Mouse (Mus musculus) heart, embryonic 14.5 days (tissue): ENCODE measurements at regions not wholly inside any gene's neighbourhood (a gene's known extent, or its start where the extent isn't known, plus 50 kb on each side); places are given as distances from the start of the nearest gene placed in this dataset.

Experiments used
- ATAC-seq: fragments of 200-750 bp; cut with Nextera tagmentation; 2 replicates; pipeline ENCODE4 v1.8.0; 2017; ENCODE audit warnings: low read depth, moderate TSS enrichment; ENCODE audit not compliant: insufficient number of reproducible peaks, insufficient read depth, low FRiP score
- H3K27ac ChIP-seq, 2 experiments: fragments of 200-500 bp in 1 of 2; fragments of 300-500 bp in 1 of 2; sonication (generic) in 1 of 2; replicated peaks in 1 of 2; 2 replicates each; pipeline ENCODE4 v1.5.1; 2012 to 2014; ENCODE audit warnings: low read depth in 2 of 2, low read length in 2 of 2, control low read depth in 1 of 2, mild to moderate bottlenecking in 1 of 2, mixed read lengths in 1 of 2; ENCODE audit not compliant: control insufficient read depth in 1 of 2, insufficient read depth in 1 of 2
- H3K27me3 ChIP-seq: fragments of 300-500 bp; sonication (generic); 2 replicates; pipeline ENCODE4 v1.6.1; 2014; ENCODE audit warnings: mild to moderate bottlenecking, low read length, control low read depth; ENCODE audit not compliant: control insufficient read depth, insufficient read depth
- H3K36me3 ChIP-seq: fragments of 300-500 bp; sonication (generic); 2 replicates; pipeline ENCODE4 v1.6.1; 2014; ENCODE audit warnings: mild to moderate bottlenecking, control low read depth, low read length, mixed read lengths; ENCODE audit not compliant: control insufficient read depth, insufficient read depth
- H3K4me1 ChIP-seq, 2 experiments: fragments of 200-500 bp in 1 of 2; fragments of 300-500 bp in 1 of 2; sonication (generic) in 1 of 2; 2 replicates each; pipeline ENCODE4 v1.6.1; 2012 to 2014; ENCODE audit warnings: low read length in 2 of 2, control low read depth in 1 of 2, mixed read lengths in 1 of 2; ENCODE audit not compliant: control insufficient read depth in 2 of 2, insufficient read depth in 2 of 2
- H3K4me2 ChIP-seq: fragments of 300-500 bp; sonication (generic); 2 replicates; pipeline ENCODE4 v1.6.1; 2014; ENCODE audit warnings: mild to moderate bottlenecking, low read length
- H3K4me3 ChIP-seq, 2 experiments: fragments of 200-500 bp in 1 of 2; fragments of 300-500 bp in 1 of 2; sonication (generic) in 1 of 2; 2 replicates each; pipeline ENCODE4 v1.5.1; 2012 to 2014; ENCODE audit warnings: low read length in 2 of 2, mild to moderate bottlenecking in 2 of 2, control low read depth in 1 of 2, low read depth in 1 of 2, moderate library complexity in 1 of 2; ENCODE audit not compliant: control insufficient read depth in 1 of 2, insufficient read depth in 1 of 2
- H3K9ac ChIP-seq: fragments of 300-500 bp; sonication (generic); 2 replicates; pipeline ENCODE4 v1.6.1; 2014; ENCODE audit warnings: mild to moderate bottlenecking, low read length
- H3K9me3 ChIP-seq: fragments of 300-500 bp; sonication (generic); 2 replicates; pipeline ENCODE4 v1.6.1; 2016; ENCODE audit warnings: low read length, control low read depth; ENCODE audit not compliant: control insufficient read depth
- WGBS: fragments of 180-500 bp; shearing (Covaris S2); extraction: QIAGEN DNeasy Blood & Tissue Kit; methylation state at CpG from one replicate; pipeline ENCODE4 v1.1.7; 2014; 5-methylcytosine and 5-hydroxymethylcytosine counted together

- ATAC-seq: no peak
- peak overlapping the region in 1 of 2 experiments; percentile 53; a peak in 1 of 4 replicates for H3K27ac ChIP-seq
- WGBS: 80% methylated on average over 9 of the region's 9 CpGs
- H3K27me3 ChIP-seq: no peaks in the 10 kb centered on the region
- H3K36me3 ChIP-seq: no peaks in the 10 kb centered on the region
- H3K4me1 ChIP-seq: peaks cover 21 to 22% of the 10 kb centered on the region in 2 experiments
- no peak overlapping the region for H3K4me3 ChIP-seq
- H3K9me3 ChIP-seq: no peaks in the 10 kb centered on the region
- H3K9ac ChIP-seq: no peak overlapping the region
- H3K4me2 ChIP-seq: no peak overlapping the region
Measured at GRCm38 (mm10) chr6:51284881-51285280, 147.6 kb upstream of the Nfe2l3 start.

- Histone ChIP-seq H3K4me3 (no peak overlapping the region), H3K9ac (no peak overlapping the region), H3K27me3 (no peaks in the 10 kb centered on the region), H3K27ac (no peak overlapping the region), H3K4me1 (peaks cover 21 to 22% of the 10 kb centered on the region in 2 experiments), H3K4me2 (no peak overlapping the region), H3K9me3 (no peaks in the 10 kb centered on the region), H3K36me3 (no peaks in the 10 kb centered on the region)
- no peak for ATAC-seq
- 94% methylated on average over 2 of the region's 2 CpGs for WGBS
Measured at GRCm38 (mm10) chr6:51286836-51287235, 145.6 kb upstream of the Nfe2l3 start.

GRCm38 (mm10) chr6:51287383-51287782, 145.1 kb upstream of the Nfe2l3 start:
- H3K4me2 ChIP-seq: no peak overlapping the region
- H3K4me3 ChIP-seq: no peak overlapping the region
- no peaks in the 10 kb centered on the region for H3K9me3 ChIP-seq
- no peaks in the 10 kb centered on the region for H3K36me3 ChIP-seq
- no peak overlapping the region for H3K9ac ChIP-seq
- H3K4me1 ChIP-seq: peaks cover 21 to 22% of the 10 kb centered on the region in 2 experiments
- ATAC-seq: no peak
- H3K27ac ChIP-seq: no peak overlapping the region
- WGBS: 77% methylated on average over 2 of the region's 2 CpGs
- H3K27me3 ChIP-seq: no peaks in the 10 kb centered on the region

GRCm38 (mm10) chr6:51287807-51288206, 144.7 kb upstream of the Nfe2l3 start:
- H3K9me3 ChIP-seq: no peaks in the 10 kb centered on the region
- H3K4me1 ChIP-seq: peaks cover 21 to 22% of the 10 kb centered on the region in 2 experiments
- ATAC-seq: no peak; the same call in 1 of the 2 replicates
- no peaks in the 10 kb centered on the region for H3K36me3 ChIP-seq
- H3K27ac ChIP-seq: no peak overlapping the region
- H3K4me3 ChIP-seq: no peak overlapping the region
- WGBS: 44% methylated on average over 6 of the region's 6 CpGs
- no peaks in the 10 kb centered on the region for H3K27me3 ChIP-seq
- H3K4me2 ChIP-seq: no peak overlapping the region
- H3K9ac ChIP-seq: no peak overlapping the region; the same call in 1 of the 2 replicates

- H3K9me3 ChIP-seq: no peaks in the 10 kb centered on the region
- no peaks in the 10 kb centered on the region for H3K27me3 ChIP-seq
- peaks cover 21 to 22% of the 10 kb centered on the region in 2 experiments for H3K4me1 ChIP-seq
- H3K27ac ChIP-seq: no peak overlapping the region
- WGBS: 62% methylated on average over 7 of the region's 7 CpGs
- H3K4me3 ChIP-seq: no peak overlapping the region
- no peak overlapping the region for H3K9ac ChIP-seq
- no peak overlapping the region for H3K4me2 ChIP-seq
- no peaks in the 10 kb centered on the region for H3K36me3 ChIP-seq
- ATAC-seq: no peak
Measured at GRCm38 (mm10) chr6:51288306-51289066, 144.0 kb upstream of the Nfe2l3 start.

- Histone ChIP-seq H3K9me3 (no peaks in the 10 kb centered on the region), H3K27ac (no peak overlapping the region), H3K9ac (no peak overlapping the region), H3K4me1 (peaks cover 18% of the 10 kb centered on the region in 2 experiments), H3K4me3 (no peak overlapping the region), H3K4me2 (no peak overlapping the region), H3K36me3 (no peaks in the 10 kb centered on the region), H3K27me3 (no peaks in the 10 kb centered on the region)
- no peak for ATAC-seq
- 68% methylated on average over 6 of the region's 6 CpGs for WGBS
Measured at GRCm38 (mm10) chr6:51289067-51289725, 143.3 kb upstream of the Nfe2l3 start.

- no peak for ATAC-seq
- Histone ChIP-seq H3K9ac (no peak overlapping the region), H3K4me1 (peaks cover 5 to 6% of the 10 kb centered on the region in 2 experiments; a peak in 1 of 4 replicates), H3K36me3 (no peaks in the 10 kb centered on the region), H3K27ac (no peak overlapping the region), H3K4me2 (no peak overlapping the region), H3K9me3 (peaks cover 10% of the 10 kb centered on the region), H3K27me3 (no peaks in the 10 kb centered on the region), H3K4me3 (no peak overlapping the region)
- WGBS: 39% methylated on average over 11 of the region's 11 CpGs
Measured at GRCm38 (mm10) chr6:51300694-51301417, 131.6 kb upstream of the Nfe2l3 start.
